Comparison of ENCODE assay signal across 26 mouse cellular contexts in genomic region chr2:117743901-117744300, GRCm38 (mm10).
A peak's percentile ranks its signal among the peaks of the same experiment; 100 is the strongest.
DNase-seq lines count a peak whose midpoint lies in the region; ATAC-seq and TF ChIP-seq lines count a peak whose summit lies in the region.
"Had no signal": no experiment of that assay in that cellular context is flagged by ENCODE, and none has a peak within 500 bp of the region (broad histone marks: within the 10 kb centered on the region; RNA-seq: fewer than 3 reads in every experiment).

No protein-coding gene starts in this region.

- 89% methylated on average over 1 of the region's 1 CpGs for WGBS in embryonic facial prominence, embryonic 14.5 days
- WGBS in embryonic facial prominence, embryonic 10.5 days: 79% methylated on average over 1 of the region's 1 CpGs

- TF ChIP-seq CTCF in C2C12 (IDR thresholded peaks at IDR 0.05; ENCODE audit: control insufficient read depth, insufficient read depth, insufficient read length): no peak
- TF ChIP-seq CTCF in embryonic fibroblast, embryonic 13.5 days (IDR thresholded peaks at IDR 0.05; ENCODE audit: borderline replicate concordance, insufficient read depth, low read length): no peak

- no peak overlapping the region for H3K9ac ChIP-seq in embryonic facial prominence, embryonic 14.5 days (ENCODE audit: low read depth, low read length)
- H3K9ac ChIP-seq: embryonic facial prominence, embryonic 12.5 days; forebrain, embryonic 15.5 days; hindbrain, embryonic 13.5 days; limb, embryonic 15.5 days; liver, embryonic 14.5 days; midbrain, embryonic 15.5 days; stomach, embryonic 15.5 days had no signal

- no peak for TF ChIP-seq POLR2A in embryonic fibroblast, embryonic 13.5 days (IDR thresholded peaks at IDR 0.05; ENCODE audit: low read depth, low read length)

- no peaks in the 10 kb centered on the region for H3K9me3 ChIP-seq in embryonic facial prominence, embryonic 14.5 days (ENCODE audit: control insufficient read depth, low read length)
- H3K9me3 ChIP-seq in embryonic facial prominence, embryonic 10.5 days: peaks cover 2% of the 10 kb centered on the region; the same call in 1 of the 2 replicates
- H3K9me3 ChIP-seq: embryonic facial prominence, embryonic 12.5 days; forebrain, embryonic 15.5 days; limb, embryonic 15.5 days; midbrain, embryonic 15.5 days; stomach, embryonic 15.5 days had no signal

- H3K79me2 ChIP-seq in C2C12 (ENCODE audit: control insufficient read depth, insufficient read depth): no peaks in the 10 kb centered on the region

- H3K4me2 ChIP-seq in embryonic facial prominence, embryonic 14.5 days (ENCODE audit: low read depth, low read length): no peak overlapping the region
- H3K4me2 ChIP-seq: embryonic facial prominence, embryonic 12.5 days; forebrain, embryonic 15.5 days; hindbrain, embryonic 13.5 days; limb, embryonic 15.5 days; midbrain, embryonic 15.5 days; stomach, embryonic 15.5 days had no signal

- no peak overlapping the region for H3K4me3 ChIP-seq in embryonic facial prominence, embryonic 14.5 days (ENCODE audit: low read depth, low read length)
- H3K4me3 ChIP-seq in embryonic facial prominence, embryonic 10.5 days: no peak overlapping the region
- H3K4me3 ChIP-seq in C2C12 (ENCODE audit: insufficient read depth, poor library complexity, severe bottlenecking): no peak overlapping the region
- no peak overlapping the region for H3K4me3 ChIP-seq in embryonic fibroblast, embryonic 13.5 days (ENCODE audit: insufficient read depth, low read length)
- H3K4me3 ChIP-seq: embryonic facial prominence, embryonic 12.5 days; forebrain, embryonic 15.5 days; heart, adult 2 months; hindbrain, embryonic 13.5 days; left cerebral cortex, adult 2 months; limb, embryonic 15.5 days; midbrain, embryonic 15.5 days; stomach, embryonic 15.5 days had no signal

- no peaks in the 10 kb centered on the region for H3K79me3 ChIP-seq in C2C12 (ENCODE audit: low read depth)

- no peak for ATAC-seq in embryonic facial prominence, embryonic 14.5 days (ENCODE audit: low read depth)
- ATAC-seq: activated CD4-positive, CD25-positive, alpha-beta regulatory T cell, adult 4 months; forebrain, embryonic 15.5 days; midbrain, embryonic 15.5 days had no signal

- H3K4me1 ChIP-seq in embryonic facial prominence, embryonic 14.5 days (ENCODE audit: control insufficient read depth, insufficient read depth, low read length): no peaks in the 10 kb centered on the region
- H3K4me1 ChIP-seq in embryonic facial prominence, embryonic 10.5 days: no peaks in the 10 kb centered on the region
- H3K4me1 ChIP-seq in embryonic fibroblast, embryonic 13.5 days (ENCODE audit: control insufficient read depth, insufficient read depth, low read length): peaks cover 5% of the 10 kb centered on the region; the same call in 1 of the 2 replicates
- H3K4me1 ChIP-seq: embryonic facial prominence, embryonic 12.5 days; forebrain, embryonic 15.5 days; hindbrain, embryonic 13.5 days; limb, embryonic 15.5 days; midbrain, embryonic 15.5 days; stomach, embryonic 15.5 days had no signal

- no peaks in the 10 kb centered on the region for H3K36me3 ChIP-seq in embryonic facial prominence, embryonic 14.5 days (ENCODE audit: control insufficient read depth, insufficient read depth, low read length)
- no peaks in the 10 kb centered on the region for H3K36me3 ChIP-seq in embryonic facial prominence, embryonic 10.5 days (replicated peaks)
- no peaks in the 10 kb centered on the region for H3K36me3 ChIP-seq in C2C12 (ENCODE audit: control insufficient read depth, insufficient read depth)
- H3K36me3 ChIP-seq: embryonic facial prominence, embryonic 12.5 days; forebrain, embryonic 15.5 days; hindbrain, embryonic 13.5 days; limb, embryonic 15.5 days; midbrain, embryonic 15.5 days; stomach, embryonic 15.5 days had no signal

- no peaks in the 10 kb centered on the region for H3K27me3 ChIP-seq in embryonic facial prominence, embryonic 14.5 days (replicated peaks; ENCODE audit: control insufficient read depth, insufficient read depth, low read length)
- no peaks in the 10 kb centered on the region for H3K27me3 ChIP-seq in embryonic facial prominence, embryonic 10.5 days (replicated peaks; ENCODE audit: low read depth, poor library complexity, severe bottlenecking)
- H3K27me3 ChIP-seq in C2C12 (ENCODE audit: control insufficient read depth, insufficient read depth, insufficient read length): no peaks in the 10 kb centered on the region
- H3K27me3 ChIP-seq: embryonic facial prominence, embryonic 12.5 days; forebrain, embryonic 15.5 days; hindbrain, embryonic 13.5 days; limb, embryonic 15.5 days; midbrain, embryonic 15.5 days; stomach, embryonic 15.5 days had no signal

- no peak overlapping the region for H3ac ChIP-seq in C2C12 (ENCODE audit: control insufficient read depth, insufficient read length, low read depth)

- DNase-seq in embryonic facial prominence, embryonic 14.5 days (ENCODE audit: low spot score): peak; percentile 13
- no peak for DNase-seq in embryonic facial prominence, embryonic 10.5 days (ENCODE audit: low spot score)
- peak; percentile 59 for DNase-seq in lung, postnatal 36 days
- no peak for DNase-seq in kidney, postnatal 14 days
- no peak for DNase-seq in cerebellum, adult 8-10 months
- DNase-seq in cerebellum, postnatal 10 days: no peak
- DNase-seq: adrenal gland, postnatal 14 days; cerebellum, adult 9-11 months; gastrocnemius, postnatal 36 days; heart, adult 2 months; heart, postnatal 36 days; kidney, adult 18-20 months; left cerebral cortex, postnatal 4 days; thymus, adult 2 months had no signal

- H3K27ac ChIP-seq in embryonic facial prominence, embryonic 14.5 days (replicated peaks; ENCODE audit: low read depth, low read length): no peak overlapping the region
- no peak overlapping the region for H3K27ac ChIP-seq in embryonic facial prominence, embryonic 10.5 days (replicated peaks)
- H3K27ac ChIP-seq in embryonic fibroblast, embryonic 13.5 days (ENCODE audit: insufficient read depth, low read length): peak overlapping the region; percentile 89
- H3K27ac ChIP-seq: embryonic facial prominence, embryonic 12.5 days; forebrain, embryonic 15.5 days; heart, adult 2 months; hindbrain, embryonic 13.5 days; left cerebral cortex, adult 2 months; limb, embryonic 15.5 days; liver, embryonic 14.5 days; macrophage; midbrain, embryonic 15.5 days; stomach, embryonic 15.5 days had no signal

TF ChIP-seq in C2C12, 6 proteins besides CTCF, POLR2A, EP300 and RAD21:
- TF ChIP-seq MAX (IDR thresholded peaks at IDR 0.05) (no peak), CEBPB (IDR thresholded peaks at IDR 0.05; ENCODE audit: low read depth) (peak; percentile 81)

Comparison
In these comparisons a context has a peak if more than half of its experiments do, and no peak if none do; other contexts are left out.
1. DNase-seq: peak in embryonic facial prominence, embryonic 14.5 days (single experiment) and lung, postnatal 36 days (single experiment); none in embryonic facial prominence, embryonic 10.5 days (single experiment), kidney, postnatal 14 days (single experiment), cerebellum, adult 8-10 months (single experiment) and cerebellum, postnatal 10 days (0 of 2).